Mouse (Mus musculus) ES-Bruce4 (cell line): ENCODE data around the gene Plk4.

Source experiments
- CTCF ChIP-seq: IDR thresholded peaks from one replicate; pipeline ENCODE4 v1.8.1; 2011; ENCODE audit warnings: low read depth, low read length
- EP300 ChIP-seq: IDR thresholded peaks from 2 replicates; pipeline ENCODE4 v1.6.1; 2011; ENCODE audit warnings: low read depth, low read length; ENCODE audit not compliant: insufficient read depth
- POLR2A ChIP-seq: IDR thresholded peaks from one replicate; pipeline ENCODE4 v1.8.1; 2011; ENCODE audit warnings: low read length; ENCODE audit not compliant: insufficient read depth

DNA sequence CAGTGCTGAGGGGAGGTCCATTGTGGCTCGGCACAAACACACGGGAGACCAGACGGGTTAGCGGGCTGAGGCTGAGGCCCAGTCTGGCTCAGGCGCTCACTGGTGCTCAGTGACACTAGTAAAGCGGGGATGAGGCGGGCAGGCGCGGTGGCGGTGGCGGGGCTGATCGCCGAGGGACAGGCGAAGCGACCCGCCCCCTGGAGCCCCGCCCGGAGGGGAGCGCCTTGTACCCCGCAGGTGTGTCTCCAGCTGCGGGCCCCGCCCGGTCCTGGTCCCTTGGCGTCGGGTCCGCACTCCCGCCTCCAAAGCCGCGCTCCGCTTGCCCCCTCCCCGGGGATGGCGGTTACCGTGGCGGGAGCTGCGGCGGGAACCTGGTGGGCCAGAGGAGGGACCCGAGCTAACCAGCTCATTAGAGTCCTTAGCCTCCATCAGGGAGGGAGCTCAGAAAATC lies 579 bp downstream of the Plk4 start:
- TF ChIP-seq EP300, result no peak
- TF ChIP-seq POLR2A, result no peak
- no peak for TF ChIP-seq CTCF
